Mouse (Mus musculus) urinary bladder, postnatal 25 days (tissue): ENCODE measurements around the gene Arhgef38.

Source experiments
- DNase-seq: peaks from one replicate; pipeline ENCODE4 v3.0.0; 2022; ENCODE audit warnings: low spot score

Gene Arhgef38

DNA sequence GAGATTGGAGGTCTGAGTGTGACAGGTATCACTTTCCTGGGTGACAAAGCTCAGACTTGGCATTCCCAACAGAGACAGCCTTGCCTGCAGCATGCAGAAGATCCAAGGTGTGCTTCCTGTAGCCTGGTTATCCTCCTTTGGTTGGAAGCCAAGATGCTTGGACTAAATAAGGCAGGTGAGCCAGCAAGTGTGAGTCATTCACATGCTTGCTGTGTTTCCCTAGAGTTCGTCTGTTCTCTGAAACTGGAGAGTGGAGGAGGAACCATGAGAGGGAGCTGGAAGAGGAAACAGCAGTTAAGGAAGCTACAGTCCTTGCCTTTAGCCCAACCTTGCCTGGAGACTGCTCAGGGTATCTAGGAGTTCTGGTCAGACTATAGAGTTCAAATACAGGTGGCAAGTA lies 69.6 kb downstream of the Arhgef38 start:
- no peak for DNase-seq

DNA sequence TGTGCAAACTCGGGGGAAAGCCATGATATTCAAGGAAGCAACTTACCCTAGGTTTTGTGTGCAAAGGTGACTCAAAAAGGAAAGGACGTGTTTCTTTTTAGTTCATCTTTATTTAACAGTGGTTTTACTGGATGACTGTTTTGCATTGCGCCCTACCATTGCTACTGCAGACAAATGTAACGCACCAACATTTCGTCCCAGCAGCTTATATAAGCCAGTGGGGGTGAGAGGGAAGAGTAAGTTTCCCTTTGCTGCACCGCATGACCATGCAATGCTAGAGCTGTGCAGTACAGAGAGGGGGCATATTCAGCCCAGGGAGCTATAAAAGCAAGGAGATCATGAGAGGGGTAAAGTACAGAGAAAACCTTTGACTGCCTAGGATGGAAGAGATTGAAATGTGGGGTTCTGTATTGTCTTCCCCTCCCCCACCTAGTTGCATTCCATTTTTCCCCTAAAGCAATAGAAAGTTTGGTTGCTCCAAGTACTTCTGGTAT lies 70.8 kb downstream of the Arhgef38 start:
- DNase-seq: no peak

DNA sequence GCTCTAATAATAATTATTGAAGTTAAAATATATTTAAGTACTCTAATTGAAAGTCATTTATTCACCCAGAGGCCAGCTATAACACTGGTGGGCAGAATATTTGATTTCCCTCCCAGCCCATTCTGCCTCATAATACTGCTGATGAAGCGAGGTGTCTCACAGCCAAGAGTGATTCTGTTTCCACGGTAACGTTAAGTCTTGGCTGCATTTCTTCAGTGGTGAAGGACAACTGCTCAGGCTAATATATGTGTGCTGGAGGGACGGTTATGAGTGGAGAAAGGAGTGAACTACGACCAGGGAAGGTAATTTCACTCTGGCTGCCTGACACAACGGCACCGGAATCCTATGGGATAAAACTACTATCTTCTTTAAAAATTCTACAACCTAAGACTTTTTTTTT lies 71.6 kb downstream of the Arhgef38 start:
- DNase-seq: no peak

DNA sequence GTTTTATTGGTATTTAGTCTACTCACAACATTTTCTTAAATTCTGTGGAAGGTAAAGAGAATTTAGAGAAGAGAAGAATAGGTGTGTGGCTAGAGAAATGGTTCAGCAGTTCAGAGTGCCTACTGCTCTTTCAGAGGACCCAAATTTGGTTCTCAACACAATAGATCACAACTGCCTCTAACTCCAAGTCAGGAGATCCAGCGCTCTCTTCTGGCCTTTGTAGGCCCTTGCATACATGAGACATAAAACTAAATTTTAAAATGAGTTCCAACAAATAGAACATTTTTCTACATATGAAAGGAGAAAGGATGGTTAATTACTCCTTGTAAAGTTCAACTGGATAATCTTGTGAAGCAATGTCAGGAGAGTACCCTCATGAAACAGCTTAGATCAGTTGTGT lies 73.3 kb downstream of the Arhgef38 start:
- no peak for DNase-seq

DNA sequence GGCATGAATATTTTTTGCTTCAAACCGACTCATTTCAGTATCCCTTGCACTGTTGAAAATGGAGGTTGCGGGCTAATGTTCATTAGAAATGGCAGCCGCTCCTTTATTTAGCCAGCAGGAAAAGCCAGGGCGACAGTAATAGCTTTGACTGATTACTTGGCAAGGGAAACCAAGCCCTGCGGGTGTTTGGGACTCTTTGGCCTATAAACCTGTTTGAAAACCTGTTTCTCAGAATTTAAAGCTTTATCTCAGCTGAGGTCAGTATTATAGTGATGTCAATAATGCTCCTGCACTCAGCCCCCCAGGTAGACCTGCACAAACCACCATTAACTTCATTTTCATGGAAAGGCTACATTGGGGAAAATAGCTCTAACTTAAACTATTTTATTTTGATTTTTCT lies 76.5 kb downstream of the Arhgef38 start:
- DNase-seq: no peak

DNA sequence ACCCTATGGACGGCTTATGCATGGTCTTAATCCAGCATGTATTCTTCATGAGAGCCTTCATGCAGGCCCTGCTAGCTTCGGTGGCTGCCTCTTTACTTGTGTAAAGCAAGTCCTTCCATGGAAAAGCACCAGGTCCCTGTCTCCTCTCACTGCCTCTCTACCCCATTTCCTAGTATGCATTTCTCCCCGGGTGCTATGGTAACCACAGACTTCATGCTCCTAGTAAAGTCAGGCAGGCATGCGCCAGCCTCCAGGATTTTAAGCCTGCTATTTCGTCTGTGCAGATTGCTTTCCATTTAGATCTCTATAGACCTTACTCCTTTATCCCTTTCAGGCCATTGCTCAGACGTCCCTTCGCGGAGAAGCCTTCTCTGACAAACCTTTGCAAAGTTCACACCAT lies 80.1 kb downstream of the Arhgef38 start:
- DNase-seq: no peak

DNA sequence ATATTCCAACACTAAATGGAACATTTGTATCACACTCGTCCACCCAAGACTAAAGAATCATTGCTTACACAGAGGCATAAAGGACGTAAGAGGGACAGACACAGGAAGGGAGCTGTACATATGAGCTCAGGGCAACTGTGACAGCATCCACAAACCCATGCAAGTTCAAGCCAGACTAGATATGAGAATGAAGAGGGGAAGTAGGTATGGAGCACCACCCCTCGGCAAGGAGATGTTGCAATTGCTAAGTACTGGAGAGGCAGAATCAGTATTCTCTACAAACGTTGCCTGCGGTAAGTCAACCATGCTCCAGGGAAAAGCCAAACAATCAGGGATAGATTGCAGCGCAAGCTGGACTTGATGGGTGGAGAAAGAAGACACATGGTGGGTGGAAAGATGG lies 81.1 kb downstream of the Arhgef38 start:
- no peak for DNase-seq

DNA sequence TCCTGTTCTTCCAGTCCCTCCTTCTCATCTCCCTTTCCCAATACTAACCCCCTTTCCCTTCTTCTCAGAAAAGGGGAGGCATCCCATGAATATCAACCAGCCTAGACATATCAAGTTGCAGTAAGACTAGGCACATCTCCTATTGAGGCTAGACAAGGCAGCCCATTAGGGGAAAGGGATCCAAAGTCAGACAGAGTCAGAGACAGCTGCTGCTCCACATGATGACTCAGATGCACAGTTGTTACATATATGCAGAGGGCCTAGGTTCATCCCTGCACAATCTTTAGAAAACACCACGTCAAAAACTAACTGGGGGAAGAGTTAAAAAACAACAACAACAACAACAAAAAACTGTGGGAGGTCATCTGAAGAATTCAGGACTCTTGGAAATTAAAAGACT lies 81.9 kb downstream of the Arhgef38 start:
- no peak for DNase-seq

DNA sequence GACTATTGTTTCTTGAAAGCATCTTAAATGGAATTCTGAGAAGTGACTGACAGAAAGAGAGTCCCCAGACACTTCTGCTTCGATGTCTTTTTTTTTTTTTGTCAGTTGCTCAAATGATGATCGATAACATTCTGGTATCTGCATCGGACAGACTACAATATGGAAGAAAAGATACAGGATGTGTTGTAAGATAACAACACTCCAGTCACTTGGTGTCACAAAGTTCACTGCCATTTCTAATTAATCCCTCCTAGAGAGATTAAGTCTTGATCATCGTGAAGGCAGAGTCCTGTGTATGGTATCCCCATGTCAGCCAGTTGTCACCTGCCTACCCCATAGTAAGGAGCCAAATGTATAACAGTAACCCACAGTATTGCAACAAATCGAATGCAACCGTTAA lies 83.1 kb downstream of the Arhgef38 start:
- DNase-seq: no peak

DNA sequence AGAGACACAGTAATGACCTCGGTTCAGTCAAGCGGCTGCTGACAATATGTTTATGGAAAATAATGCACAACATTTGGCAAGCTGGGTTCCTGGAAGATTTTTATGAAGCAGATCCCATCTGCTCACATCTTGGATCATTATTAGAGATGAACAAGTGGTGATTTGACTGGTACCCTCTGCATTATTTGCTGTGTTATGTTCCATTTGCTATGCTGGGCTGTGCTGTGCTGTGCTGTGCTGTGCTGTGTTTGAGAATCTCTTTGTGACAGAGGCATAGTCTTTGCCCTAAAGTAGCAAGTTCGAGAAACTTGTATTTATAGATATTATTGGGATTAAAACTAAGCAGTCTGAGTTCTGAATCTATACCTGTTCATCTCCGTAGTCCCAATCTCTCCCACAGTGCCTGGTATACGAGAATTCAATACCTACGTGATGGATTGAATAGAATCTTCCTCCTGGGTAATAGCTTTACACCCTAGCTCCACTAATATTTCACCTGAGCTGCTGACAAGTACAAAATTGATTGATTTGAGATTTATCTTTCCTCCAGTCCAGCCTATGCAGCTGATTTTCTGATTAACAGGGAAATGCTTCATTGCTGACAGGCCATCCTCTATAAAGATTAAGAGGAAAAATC lies 90.1 kb downstream of the Arhgef38 start:
- no peak for DNase-seq

DNA sequence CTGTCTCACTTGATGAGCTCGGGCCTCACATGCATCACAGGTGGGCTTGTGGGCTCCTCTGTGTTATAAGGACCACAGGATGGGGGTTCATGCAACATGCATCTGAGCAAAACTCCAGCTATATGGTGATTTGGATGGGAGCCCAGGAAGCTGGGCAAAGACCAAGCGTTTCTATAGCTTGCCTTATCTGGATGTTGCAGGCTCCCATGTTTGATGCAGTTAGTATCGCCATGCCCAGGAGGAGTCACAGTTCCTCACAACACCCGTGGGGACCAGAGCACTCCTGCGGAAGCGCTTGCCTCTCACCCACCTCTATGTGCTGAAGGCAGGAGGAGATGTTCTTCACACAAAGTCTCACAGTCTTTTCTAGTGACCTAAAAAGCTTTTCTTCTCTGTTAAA lies 92.9 kb downstream of the Arhgef38 start:
- no peak for DNase-seq

DNA sequence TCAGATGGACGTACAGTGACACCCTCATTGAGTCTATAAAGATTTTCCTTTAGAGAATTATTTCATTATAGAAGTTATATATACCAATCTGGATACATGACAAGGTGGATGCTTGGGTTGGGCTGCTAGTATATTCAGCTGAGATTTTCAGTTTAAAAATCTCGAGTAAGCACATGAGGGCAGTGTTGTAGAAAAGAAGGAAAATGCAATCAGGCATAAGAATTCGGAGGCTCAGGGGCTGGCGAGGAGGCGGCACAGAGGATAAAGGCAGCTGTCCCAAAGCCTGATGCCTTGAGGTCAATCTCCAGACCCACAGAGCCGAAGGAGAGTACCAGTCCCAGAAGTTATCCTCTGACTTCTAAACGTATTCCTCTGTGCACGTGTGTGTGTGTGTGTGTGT lies 102.1 kb downstream of the Arhgef38 start:
- DNase-seq: no peak

DNA sequence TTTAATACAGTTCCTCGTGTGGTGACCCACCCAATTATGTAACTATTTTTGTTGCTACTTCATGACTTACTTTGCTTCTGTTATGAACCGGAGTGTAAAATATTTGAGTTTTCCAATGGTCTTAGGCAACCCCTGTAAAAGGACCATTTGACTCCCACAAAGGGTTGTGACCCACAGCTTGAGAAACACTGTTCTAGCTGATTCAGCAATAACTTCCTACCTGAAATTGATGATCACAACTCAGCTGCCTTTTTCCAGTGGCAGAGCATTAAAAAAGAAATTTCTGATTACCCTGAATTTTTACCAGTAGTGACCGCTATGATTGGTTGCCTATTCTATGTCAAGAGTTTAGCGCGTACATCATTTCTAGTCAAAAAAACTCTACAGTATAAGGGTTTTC lies 103.4 kb downstream of the Arhgef38 start:
- no peak for DNase-seq

DNA sequence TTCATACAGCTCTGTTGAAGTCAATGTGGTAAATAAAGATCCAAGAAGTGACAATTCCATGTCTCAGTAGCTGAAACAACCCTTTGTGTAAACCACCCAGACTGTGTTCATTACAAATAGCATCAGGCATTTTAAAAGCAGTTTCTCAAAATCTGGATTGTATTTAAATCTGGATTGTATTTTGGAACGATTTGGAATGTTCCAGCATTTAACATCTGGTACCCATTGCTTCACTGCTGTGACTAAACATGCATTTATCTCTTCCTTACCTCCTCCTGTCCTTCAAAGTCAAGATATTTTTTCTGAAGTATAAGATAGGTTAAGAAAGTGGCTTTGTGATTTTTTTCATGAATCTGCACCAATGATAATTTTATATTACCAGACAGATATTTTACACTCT lies 121.5 kb downstream of the Arhgef38 start:
- no peak for DNase-seq

DNA sequence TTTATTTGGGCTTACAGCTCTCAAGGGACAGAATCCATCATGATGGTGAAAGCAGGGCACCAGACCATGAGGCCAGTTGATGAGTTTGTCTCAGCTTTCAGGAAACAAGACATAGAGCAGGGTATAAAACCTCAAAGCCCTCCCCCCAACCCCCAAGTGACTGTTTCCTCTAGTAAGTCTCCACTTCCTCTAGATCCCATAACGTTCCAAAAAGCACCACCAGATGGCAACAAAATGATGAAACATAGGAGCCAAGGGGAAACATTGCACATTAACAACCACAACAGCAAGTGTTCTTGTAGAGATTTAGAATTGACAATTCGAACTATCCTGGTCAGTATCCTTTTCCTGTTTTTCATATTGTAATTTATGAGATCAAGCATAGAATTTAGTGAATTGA lies 123.0 kb downstream of the Arhgef38 start:
- DNase-seq: no peak

DNA sequence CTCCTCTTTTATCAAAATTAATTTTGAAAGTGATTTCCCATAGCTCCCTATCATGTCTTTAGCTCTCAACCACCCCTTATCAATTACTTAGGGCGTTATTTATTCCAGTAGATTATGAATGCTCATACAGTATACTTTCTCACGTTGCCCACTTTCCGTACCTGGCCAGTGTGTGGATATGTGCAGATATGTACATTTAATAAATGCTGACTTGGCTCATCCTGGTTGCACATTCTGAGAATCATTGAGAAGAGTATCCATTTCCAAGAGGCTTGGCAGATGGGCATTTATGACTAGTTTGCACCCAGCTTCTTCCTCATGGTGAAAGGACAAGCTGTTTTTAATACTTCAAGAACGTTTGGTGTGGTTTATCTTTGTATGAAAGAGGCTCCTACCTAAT lies 124.9 kb downstream of the Arhgef38 start:
- DNase-seq: no peak

DNA sequence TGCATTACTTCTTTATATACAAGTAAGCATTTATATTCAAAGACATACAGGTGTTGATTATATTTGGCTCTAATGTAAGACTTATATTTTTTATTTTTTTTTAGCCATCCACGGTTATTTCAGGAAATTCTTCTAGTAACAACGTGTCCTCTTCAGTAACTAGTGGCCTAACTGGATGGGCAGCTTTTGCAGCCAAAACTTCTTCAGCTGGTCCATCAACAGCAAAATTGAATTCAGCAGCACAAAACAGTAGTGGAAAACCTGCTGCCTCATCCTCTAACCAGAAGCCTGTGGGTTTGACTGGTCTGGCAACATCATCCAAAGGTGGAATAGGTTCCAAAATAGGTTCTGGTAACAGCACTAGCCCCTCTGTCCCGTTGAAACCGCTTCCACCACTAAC lies 126.0 kb downstream of the Arhgef38 start:
- DNase-seq: no peak

DNA sequence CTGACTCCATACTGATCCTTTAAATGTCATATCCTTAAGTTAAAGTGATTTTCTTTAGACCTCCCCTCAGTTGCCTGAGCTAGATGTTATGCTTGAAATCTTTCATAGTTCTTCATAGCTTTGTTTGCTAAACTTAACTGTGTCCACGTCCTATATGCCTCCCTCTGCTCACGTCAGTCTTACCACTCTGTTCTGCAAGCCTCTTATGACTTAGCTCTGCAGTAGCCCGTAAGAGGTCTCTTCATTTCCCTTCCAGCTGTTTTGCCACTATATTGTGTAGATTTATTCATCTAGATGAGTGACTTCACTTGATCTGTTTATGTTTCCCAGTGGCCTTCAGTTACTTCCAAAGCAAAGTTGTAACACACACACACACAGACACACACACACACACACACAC lies 130.3 kb downstream of the Arhgef38 start:
- no peak for DNase-seq

DNA sequence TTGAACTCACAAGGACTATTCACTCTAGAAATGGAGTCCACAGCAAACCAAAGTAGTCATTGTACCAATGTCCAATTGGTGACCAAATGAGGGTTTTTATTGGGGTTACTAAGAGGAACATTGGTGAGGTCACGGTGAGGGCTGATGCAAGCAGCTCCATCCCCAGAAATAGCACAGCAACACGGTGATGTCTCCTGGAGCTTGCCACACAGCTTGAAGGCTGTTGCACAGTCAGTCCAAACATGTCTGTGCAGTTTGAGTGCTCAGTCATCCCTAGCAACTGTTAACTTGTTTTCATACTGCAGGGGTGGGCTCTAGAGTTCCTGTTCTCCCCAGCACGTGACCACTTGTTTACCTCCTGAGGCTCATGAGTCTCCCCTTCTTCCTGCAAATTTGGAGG lies 131.0 kb downstream of the Arhgef38 start:
- DNase-seq: no peak

DNA sequence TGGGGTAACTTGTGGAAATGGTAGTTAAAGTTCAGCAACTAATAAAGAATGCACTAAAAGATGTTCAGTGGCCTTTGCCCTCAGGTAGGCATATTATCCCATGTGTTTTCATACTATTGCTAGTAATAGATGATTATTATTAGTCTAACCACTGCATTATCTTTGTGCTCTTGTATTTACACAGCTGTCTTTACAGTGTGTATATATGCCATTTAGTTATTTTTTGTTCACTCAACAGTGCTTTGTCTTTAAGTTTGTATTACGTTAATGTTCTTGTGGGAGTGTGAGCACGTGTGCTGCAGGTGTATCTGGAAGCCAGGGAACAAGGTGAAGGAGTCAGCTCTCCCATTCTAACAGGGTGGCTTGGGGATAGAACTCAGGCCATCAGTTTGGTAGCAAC lies 135.8 kb downstream of the Arhgef38 start:
- no peak for DNase-seq

DNA sequence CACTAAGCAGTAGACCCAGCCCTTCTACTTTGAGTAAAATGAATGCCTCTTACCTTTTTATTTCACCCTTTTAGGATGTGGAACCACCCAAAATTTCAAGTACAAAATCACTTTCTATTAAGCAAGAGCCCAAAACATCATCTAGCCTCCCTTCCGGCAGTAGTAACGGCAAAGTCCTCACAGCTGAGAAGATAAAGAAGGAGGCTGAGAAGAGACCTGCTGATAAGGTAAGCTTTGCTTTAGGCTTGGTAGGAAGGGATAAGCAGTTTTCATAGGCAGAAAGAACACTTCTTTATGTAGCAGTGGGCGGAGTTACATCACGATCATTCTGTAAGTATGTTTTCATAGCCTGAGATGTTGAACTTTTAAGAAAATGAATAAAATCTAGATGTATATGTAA lies 136.4 kb downstream of the Arhgef38 start:
- DNase-seq: no peak

DNA sequence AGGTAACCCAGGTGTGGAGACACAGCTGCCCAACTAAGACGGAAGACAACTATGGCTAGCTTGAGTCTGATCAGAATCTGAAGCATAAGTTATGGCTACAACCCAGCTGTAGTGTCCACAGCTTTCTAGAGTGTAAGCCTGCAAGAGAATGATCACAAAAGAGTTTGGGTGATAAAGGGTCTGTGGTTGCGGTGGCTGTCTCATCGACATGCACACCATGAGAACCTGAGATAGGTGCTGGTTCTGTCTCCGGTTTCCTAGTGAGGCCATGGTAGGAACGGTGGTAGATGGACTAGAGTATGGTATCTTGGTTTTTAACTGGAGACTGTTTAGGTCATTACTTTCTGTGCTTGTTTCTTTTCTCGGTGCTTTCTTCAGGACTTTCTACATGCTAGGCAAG lies 136.8 kb downstream of the Arhgef38 start:
- DNase-seq: no peak

DNA sequence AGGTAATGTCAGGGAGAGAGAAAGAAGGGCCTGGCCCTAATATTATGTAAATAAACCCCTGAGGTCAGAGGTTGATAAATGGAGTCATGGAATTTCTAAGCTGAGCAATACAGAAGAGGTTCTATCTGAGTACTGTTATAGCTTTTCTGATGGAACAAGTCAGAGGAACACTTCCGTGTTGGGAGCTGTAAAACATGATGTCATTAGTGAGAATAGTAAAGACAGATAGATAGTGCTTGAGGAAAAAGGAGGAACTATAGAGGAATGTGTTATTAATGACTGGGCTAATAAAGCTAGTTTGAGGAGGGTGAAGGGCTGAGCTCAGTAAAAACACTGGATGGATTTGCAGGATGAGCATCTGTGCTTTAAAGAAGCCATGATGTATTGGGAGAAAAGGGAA lies 140.4 kb downstream of the Arhgef38 start:
- no peak for DNase-seq

DNA sequence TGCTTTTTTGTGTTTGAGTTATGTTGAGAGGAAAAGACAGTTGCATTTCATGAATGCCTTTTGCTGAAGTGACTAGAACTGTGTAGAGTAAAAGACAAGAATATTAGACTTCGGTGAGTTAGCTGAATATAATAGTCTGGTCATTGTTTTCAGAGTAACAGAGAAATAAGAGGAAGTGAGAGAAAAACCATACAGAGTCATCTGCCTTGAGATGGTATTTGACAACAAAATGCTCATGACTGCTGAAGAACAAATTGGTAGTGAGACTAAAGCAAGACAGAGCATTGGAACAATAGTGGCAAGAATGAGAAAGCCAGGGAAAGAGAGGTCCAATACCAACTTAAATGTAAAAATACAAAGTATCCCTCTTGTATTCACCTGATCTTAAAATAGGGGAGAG lies 141.8 kb downstream of the Arhgef38 start:
- no peak for DNase-seq
